Mouse (Mus musculus) limb, embryonic 11.5 days (tissue): Measurements from ENCODE around the gene Kidins220. TPM values are rescaled to one million over a fixed set of nuclear protein-coding genes. Genes with fewer than 3 reads are reported as not detected.

ENCODE experiments used
- ATAC-seq: fragments of 200-750 bp; cut with Nextera tagmentation; 2 replicates; pipeline ENCODE4 v1.8.0; 2017; ENCODE audit warnings: low read depth; ENCODE audit not compliant: insufficient number of reproducible peaks, low FRiP score, low TSS enrichment
- DNase-seq: peaks from one replicate; pipeline ENCODE4 v3.0.0-alpha.2; 2015; ENCODE audit warnings: low spot score
- H3K27ac ChIP-seq: fragments of 300-500 bp; sonication (generic); replicated peaks from 2 replicates; pipeline ENCODE4 v1.5.1; 2014; ENCODE audit warnings: low read depth, mild to moderate bottlenecking, low read length
- H3K27me3 ChIP-seq: fragments of 300-500 bp; sonication (generic); 2 replicates; pipeline ENCODE4 v1.6.1; 2014; ENCODE audit warnings: mild to moderate bottlenecking, low read length, mixed read lengths; ENCODE audit not compliant: control insufficient read depth, insufficient read depth
- H3K36me3 ChIP-seq: fragments of 300-500 bp; sonication (generic); 2 replicates; pipeline ENCODE4 v1.6.1; 2014; ENCODE audit warnings: mild to moderate bottlenecking, low read length, moderate library complexity, mixed read lengths; ENCODE audit not compliant: control insufficient read depth, insufficient read depth
- H3K4me1 ChIP-seq: fragments of 300-500 bp; sonication (generic); 2 replicates; pipeline ENCODE4 v1.6.1; 2014; ENCODE audit warnings: low read length, mixed read lengths; ENCODE audit not compliant: control insufficient read depth, insufficient read depth
- H3K4me2 ChIP-seq: fragments of 300-500 bp; sonication (generic); 2 replicates; pipeline ENCODE4 v1.6.1; 2014; ENCODE audit warnings: low read depth, mild to moderate bottlenecking, moderate library complexity; ENCODE audit not compliant: severe bottlenecking
- H3K4me3 ChIP-seq: fragments of 300-500 bp; sonication (generic); 2 replicates; pipeline ENCODE4 v1.5.1; 2014; ENCODE audit warnings: low read depth, low read length
- H3K9ac ChIP-seq: fragments of 300-500 bp; sonication (generic); 2 replicates; pipeline ENCODE4 v1.6.1; 2014; ENCODE audit warnings: mild to moderate bottlenecking, low read length
- H3K9me3 ChIP-seq: fragments of 300-500 bp; sonication (generic); 2 replicates; pipeline ENCODE4 v1.6.1; 2016; ENCODE audit warnings: low read length; ENCODE audit not compliant: control insufficient read depth
- WGBS: fragments of 180-500 bp; shearing (Covaris S2); extraction: QIAGEN DNeasy Blood & Tissue Kit; methylation state at CpG from one replicate; pipeline ENCODE4 v1.1.7; 2014; 5-methylcytosine and 5-hydroxymethylcytosine counted together
- polyA plus RNA-seq: library from polyadenylated mRNA; unstranded; fragments of >200 nt; fragmentation: Nextera tagmentation; extraction: Ambion mirVana; gene quantifications from 2 replicates; pipeline ENCODE4 v1.2.1, GENCODE M21; 2014

The Kidins220 gene
- polyA plus RNA-seq, 1 experiment from 2014 or later, result 14.7 TPM

DNA sequence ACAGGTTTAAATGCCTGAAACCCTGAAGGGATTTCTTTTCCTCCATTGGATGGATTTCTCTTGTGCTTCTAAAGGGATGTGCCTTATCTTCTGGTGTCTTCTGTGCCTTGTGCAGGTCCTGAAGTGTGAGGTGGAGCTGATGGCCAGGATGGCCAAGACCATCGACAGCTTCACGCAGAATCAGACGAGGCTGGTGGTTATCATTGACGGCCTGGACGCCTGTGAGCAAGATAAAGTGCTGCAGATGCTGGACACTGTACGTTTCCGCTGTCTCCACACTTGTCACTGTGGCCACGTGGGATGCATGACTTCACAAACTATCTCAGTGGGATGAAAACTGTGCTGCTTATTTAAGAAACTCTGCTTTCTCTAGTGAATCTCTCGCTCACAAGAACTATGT lies 35.2 kb downstream of the Kidins220 start:
- DNase-seq, result no peak
- Histone ChIP-seq H3K9me3 (no peaks in the 10 kb centered on the region), H3K4me1 (0 out of 2 replicates have a peak, but pooled peaks cover under 1% of the 10 kb centered on the region), H3K9ac (no peak overlapping the region), H3K4me2 (no peak overlapping the region), H3K36me3 (peaks cover 11% of the 10 kb centered on the region), H3K27me3 (no peaks in the 10 kb centered on the region), H3K4me3 (no peak overlapping the region), H3K27ac (no peak overlapping the region)
- 91% methylated on average over 9 of the region's 9 CpGs for WGBS
- ATAC-seq, result no peak

DNA sequence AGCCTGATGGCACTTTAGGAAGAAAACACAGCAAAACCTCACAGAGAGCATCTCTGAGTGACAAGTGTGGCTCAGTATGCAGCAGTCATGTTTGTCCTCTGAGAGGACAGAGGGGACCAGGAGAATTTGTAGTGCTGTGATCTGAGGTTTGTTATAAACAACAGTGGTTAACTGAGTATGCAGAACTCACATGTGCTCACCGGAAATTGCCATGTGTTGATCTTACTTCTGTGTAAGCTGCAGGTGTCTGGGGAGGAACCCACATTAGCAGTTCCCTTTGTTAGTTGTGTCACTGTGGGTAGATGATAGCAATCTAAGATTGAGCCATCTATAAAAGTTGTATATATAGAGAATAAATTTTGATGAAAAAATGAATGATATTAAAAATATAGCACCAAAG lies 35.7 kb downstream of the Kidins220 start:
- H3K27ac ChIP-seq, result no peak overlapping the region
- no peaks in the 10 kb centered on the region for H3K9me3 ChIP-seq
- no peaks in the 10 kb centered on the region for H3K27me3 ChIP-seq
- peaks cover 13% of the 10 kb centered on the region for H3K36me3 ChIP-seq
- H3K4me1 ChIP-seq, result 0 out of 2 replicates have a peak, but pooled peaks cover 3% of the 10 kb centered on the region
- no peak overlapping the region for H3K4me3 ChIP-seq
- WGBS, result 83% methylated on average over 1 of the region's 1 CpGs
- H3K9ac ChIP-seq, result no peak overlapping the region
- ATAC-seq (no peak), DNase-seq (no peak)
- H3K4me2 ChIP-seq, result no peak overlapping the region

DNA sequence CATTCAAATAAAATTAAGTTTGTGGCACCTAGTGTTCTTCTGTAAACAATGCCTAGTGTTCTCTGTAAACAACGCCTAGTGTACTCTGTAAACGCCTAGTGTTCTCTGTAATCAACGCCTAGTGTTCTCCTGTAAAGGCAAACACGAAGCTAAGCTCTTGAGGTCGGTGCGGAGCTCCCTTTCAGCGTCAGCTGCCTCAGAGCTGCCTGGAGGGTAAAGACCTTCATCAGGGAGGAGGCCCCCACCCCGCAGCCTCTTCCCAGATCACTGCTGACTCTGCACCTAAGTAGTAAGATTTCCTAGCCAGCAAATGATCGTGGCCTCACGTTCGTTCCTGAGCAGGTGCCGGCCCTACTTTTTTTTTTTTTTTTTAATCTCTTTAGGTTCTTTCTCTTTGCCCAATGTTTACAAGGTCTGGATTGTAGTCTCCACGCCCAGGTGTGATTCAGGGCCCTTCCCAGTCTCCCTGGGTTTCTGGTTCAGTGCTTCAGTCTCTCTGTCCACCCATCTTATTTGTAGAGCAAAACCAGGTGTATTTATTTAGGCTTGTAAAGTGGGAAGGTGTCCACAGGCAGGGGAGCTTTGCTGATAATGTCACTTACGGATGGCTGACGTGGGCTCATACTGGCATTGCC lies 37.1 kb downstream of the Kidins220 start:
- WGBS, result 67% methylated on average over 15 of the region's 15 CpGs
- DNase-seq (no peak), ATAC-seq (no peak)
- Histone ChIP-seq H3K9ac (no peak overlapping the region), H3K36me3 (peaks cover 15% of the 10 kb centered on the region), H3K4me2 (no peak overlapping the region), H3K27ac (no peak overlapping the region), H3K4me1 (0 out of 2 replicates have a peak, but pooled peaks cover 3% of the 10 kb centered on the region), H3K4me3 (no peak overlapping the region), H3K27me3 (no peaks in the 10 kb centered on the region), H3K9me3 (no peaks in the 10 kb centered on the region)

DNA sequence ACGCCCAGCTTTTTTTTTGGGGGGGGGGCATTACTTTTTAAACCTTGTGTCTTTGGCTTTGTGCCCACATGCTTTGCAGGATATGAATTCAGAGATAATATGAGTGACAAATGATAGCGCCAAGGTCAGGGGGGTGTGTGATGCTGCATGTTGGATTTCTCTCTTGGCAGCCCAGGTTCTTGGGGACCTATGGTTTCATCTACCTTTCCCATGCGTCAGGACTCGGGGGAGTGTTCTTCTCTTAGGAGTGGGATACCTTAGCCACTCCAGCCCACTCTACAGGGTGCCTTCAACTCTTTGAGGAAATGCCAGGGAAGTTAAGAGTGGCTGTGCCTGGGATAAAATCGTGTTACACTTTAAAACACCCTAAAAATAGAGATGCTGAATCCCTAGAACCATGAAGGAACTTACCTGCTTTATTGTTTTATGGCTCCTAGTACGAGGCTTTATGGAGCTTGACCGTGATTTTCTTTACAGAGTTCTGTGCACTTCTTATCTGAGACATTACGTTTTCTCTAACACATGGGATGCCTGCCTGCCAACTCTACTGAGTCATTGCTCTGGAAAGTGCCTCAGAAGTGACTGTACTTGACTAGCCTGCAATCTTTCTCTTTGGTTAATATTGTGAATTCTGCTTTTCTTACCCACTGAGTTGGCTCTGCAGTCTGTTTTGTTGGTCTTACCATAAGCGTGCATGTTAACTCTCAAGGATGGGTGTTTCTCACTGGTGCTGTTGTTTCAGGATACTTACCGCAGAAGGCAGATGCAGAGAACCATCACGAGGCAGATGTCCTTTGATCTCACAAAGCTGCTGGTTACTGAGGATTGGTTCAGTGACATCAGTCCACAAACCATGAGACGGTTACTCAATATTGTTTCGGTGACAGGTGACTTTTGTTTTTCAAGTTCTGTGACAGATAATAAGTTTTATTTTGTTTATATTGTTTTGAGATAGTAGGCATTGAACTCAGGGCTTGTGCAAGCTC lies 38.1 kb downstream of the Kidins220 start:
- Histone ChIP-seq H3K4me2 (no peak overlapping the region), H3K4me3 (no peak overlapping the region), H3K27me3 (no peaks in the 10 kb centered on the region), H3K36me3 (peaks cover 12% of the 10 kb centered on the region), H3K9me3 (no peaks in the 10 kb centered on the region), H3K4me1 (0 out of 2 replicates have a peak, but pooled peaks cover 3% of the 10 kb centered on the region), H3K9ac (no peak overlapping the region), H3K27ac (no peak overlapping the region)
- no peak for DNase-seq
- 78% methylated on average over 13 of the region's 13 CpGs for WGBS
- ATAC-seq, result no peak

DNA sequence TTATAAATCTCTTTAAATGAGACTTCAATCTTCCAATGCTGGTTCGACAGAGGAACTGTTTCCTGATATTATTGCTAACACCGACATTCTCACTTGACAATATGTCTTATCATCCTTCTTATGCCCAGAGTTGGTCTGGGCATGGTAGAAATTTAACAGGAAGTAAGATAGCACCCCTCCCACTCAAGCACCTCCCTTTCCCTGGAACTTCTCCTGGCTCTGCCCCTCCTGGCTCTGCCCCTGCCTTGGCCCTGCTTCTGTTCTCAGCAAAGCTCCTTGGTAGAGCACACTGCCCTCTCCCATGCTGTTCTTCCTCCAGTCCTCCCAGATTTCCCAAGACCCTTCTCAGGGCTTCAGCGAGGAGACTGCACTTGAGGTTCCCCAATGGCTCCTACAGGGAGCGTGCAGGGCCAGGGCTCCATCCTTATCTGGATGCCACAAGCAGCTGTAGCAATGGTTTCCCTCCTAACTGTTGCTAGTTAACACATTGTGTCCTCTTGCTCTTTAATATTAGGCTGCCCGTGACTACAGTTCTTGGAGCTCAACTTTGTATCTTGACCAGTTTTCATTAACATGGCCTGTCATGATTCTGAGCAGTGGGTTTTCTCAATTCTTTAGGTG lies 39.7 kb downstream of the Kidins220 start:
- H3K36me3 ChIP-seq, result peaks cover 10% of the 10 kb centered on the region

DNA sequence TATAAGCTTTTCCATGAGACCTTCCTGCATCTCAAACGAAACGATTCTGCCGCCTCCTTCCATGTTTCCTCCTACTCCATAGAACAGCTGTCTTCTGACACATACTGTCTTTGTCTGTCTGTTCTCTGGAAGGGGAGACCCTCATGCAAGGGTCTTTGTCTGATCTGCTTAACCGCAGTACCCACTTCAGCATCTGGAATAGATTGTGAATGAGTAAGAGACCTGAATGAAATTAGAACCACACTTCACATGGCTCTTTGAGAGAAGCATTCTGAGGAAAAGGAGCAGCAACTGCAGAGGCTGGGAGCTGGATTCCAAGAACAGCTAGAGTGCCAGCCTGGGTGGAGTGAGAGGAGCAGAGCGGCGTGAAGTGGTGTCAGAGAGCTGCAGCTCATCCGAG lies 40.2 kb downstream of the Kidins220 start:
- Histone ChIP-seq H3K9ac (no peak overlapping the region), H3K4me2 (no peak overlapping the region), H3K9me3 (no peaks in the 10 kb centered on the region), H3K4me3 (no peak overlapping the region), H3K27me3 (no peaks in the 10 kb centered on the region), H3K27ac (no peak overlapping the region), H3K36me3 (peaks cover 10% of the 10 kb centered on the region), H3K4me1 (0 out of 2 replicates have a peak, but pooled peaks cover 3% of the 10 kb centered on the region)
- ATAC-seq, result no peak
- 70% methylated on average over 7 of the region's 7 CpGs for WGBS
- no peak for DNase-seq

More for the DNA sequence above, 39.7 kb downstream of the Kidins220 start:
- Histone ChIP-seq H3K9me3 (no peaks in the 10 kb centered on the region), H3K4me1 (0 out of 2 replicates have a peak, but pooled peaks cover 3% of the 10 kb centered on the region), H3K4me3 (no peak overlapping the region), H3K27me3 (no peaks in the 10 kb centered on the region), H3K4me2 (no peak overlapping the region), H3K9ac (no peak overlapping the region), H3K27ac (no peak overlapping the region)
- ATAC-seq (no peak), DNase-seq (no peak)
- 89% methylated on average over 5 of the region's 5 CpGs for WGBS

DNA sequence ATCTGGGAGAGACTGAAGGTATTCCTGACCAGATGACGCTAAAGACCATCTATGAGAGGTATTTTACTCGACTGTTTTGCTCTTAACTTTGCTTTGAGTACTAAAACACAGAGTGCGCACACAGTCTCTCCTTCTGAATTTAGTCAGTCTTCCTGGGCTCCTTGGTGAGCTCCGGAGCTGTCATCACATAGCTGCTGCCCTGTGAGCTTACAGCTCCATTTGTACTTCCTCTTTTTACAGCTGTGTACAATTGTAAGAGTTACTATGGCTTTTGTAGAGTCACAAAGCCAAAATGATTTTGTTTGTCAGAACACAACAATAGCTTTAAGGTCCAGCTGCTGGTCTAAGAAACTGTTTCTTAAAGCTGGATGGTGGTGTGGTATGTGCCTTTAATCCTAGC lies 42.3 kb downstream of the Kidins220 start:
- H3K4me2 ChIP-seq, result no peak overlapping the region
- no peak overlapping the region for H3K9ac ChIP-seq
- H3K36me3 ChIP-seq, result peaks cover 6% of the 10 kb centered on the region
- WGBS, result 93% methylated on average over 4 of the region's 4 CpGs
- H3K27ac ChIP-seq, result no peak overlapping the region
- 0 out of 2 replicates have a peak, but pooled peaks cover 3% of the 10 kb centered on the region for H3K4me1 ChIP-seq
- H3K9me3 ChIP-seq, result no peaks in the 10 kb centered on the region
- H3K27me3 ChIP-seq, result no peaks in the 10 kb centered on the region
- DNase-seq, result no peak
- no peak overlapping the region for H3K4me3 ChIP-seq
- no peak for ATAC-seq

DNA sequence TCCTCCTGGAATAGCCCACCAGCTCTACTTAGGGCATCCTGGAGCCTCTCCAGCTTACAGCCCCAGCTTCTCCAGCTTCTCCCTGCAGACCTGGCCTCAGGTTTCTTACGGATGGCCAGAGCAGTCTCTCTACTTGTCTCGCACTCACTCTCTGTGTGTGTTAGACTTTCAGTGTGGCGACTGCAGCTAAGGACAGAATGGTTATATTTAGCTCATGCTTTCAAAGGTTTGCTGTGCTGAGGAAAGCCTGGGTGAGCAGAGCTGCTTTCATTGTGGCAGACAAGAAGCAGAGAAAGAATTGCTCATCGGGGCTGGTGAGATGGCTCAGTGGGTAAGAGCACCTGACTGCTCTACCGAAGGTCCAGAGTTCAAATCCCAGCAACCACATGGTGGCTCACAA lies 46.3 kb downstream of the Kidins220 start:
- Histone ChIP-seq H3K4me3 (no peak overlapping the region), H3K4me2 (no peak overlapping the region), H3K9me3 (no peaks in the 10 kb centered on the region), H3K4me1 (no peaks in the 10 kb centered on the region), H3K36me3 (no peaks in the 10 kb centered on the region), H3K27me3 (no peaks in the 10 kb centered on the region), H3K9ac (no peak overlapping the region), H3K27ac (no peak overlapping the region)
- WGBS, result 90% methylated on average over 5 of the region's 5 CpGs
- DNase-seq, result no peak
- no peak for ATAC-seq
